Mouse (Mus musculus) stomach, postnatal 0 days (tissue): ENCODE data around the gene Lrrc31.

Source experiments
- CTCF ChIP-seq: IDR thresholded peaks from 2 replicates; pipeline ENCODE4 v1.5.1; 2016; ENCODE audit warnings: antibody characterized with exemption, low read depth, mild to moderate bottlenecking, moderate library complexity
- EP300 ChIP-seq: optimal IDR thresholded peaks from 2 replicates; pipeline ENCODE3; 2016; ENCODE audit warnings: antibody characterized with exemption

- TF ChIP-seq EP300 = no peak
- no peak for TF ChIP-seq CTCF
Observed at GRCm38 (mm10) chr3:30687216-30687615, 12.4 kb downstream of the Lrrc31 start.
